Mouse (Mus musculus) CH12.LX (cell line): ENCODE measurements around the gene Socs7. TPM values are rescaled to one million over a fixed set of nuclear protein-coding genes. Genes with fewer than 3 reads are reported as not detected.

Source experiments
- DNase-seq: peaks from one replicate; pipeline ENCODE4 v3.0.0-alpha.2; 2013; ENCODE audit errors: extremely low read depth
- H3K27ac ChIP-seq: 2 replicates; pipeline ENCODE4 v1.5.1; 2012; ENCODE audit warnings: low read depth, mild to moderate bottlenecking, control low read depth, moderate library complexity; ENCODE audit not compliant: insufficient read depth
- H3K27me3 ChIP-seq: replicated peaks from 2 replicates; pipeline ENCODE3; 2012; ENCODE audit warnings: inconsistent platforms
- H3K36me3 ChIP-seq, 2 experiments: replicated peaks in 1 of 2; 2 replicates each; pipeline versions ENCODE3 to v1.6.1; 2012; ENCODE audit warnings: inconsistent platforms in 1 of 2, low read length in 1 of 2, mild to moderate bottlenecking in 1 of 2, mixed read lengths in 1 of 2, moderate library complexity in 1 of 2; ENCODE audit not compliant: control insufficient read depth in 1 of 2, insufficient read depth in 1 of 2
- H3K4me1 ChIP-seq, 2 experiments: 2 replicates each; pipeline ENCODE4 v1.6.1; 2012; ENCODE audit warnings: inconsistent platforms in 1 of 2, moderate library complexity in 1 of 2; ENCODE audit not compliant: insufficient read depth in 2 of 2, control insufficient read depth in 1 of 2
- H3K4me2 ChIP-seq: 2 replicates; pipeline ENCODE4 v1.6.1; 2012; ENCODE audit warnings: low read depth, mild to moderate bottlenecking, control low read depth; ENCODE audit not compliant: poor library complexity, insufficient read depth, severe bottlenecking
- H3K4me3 ChIP-seq, 3 experiments: fragments of 150-350 bp in 1 of 3; sonication (generic) in 1 of 3; replicated peaks in 1 of 3; 2 replicates each; pipeline versions ENCODE3 to v1.5.1; 2011 to 2012; ENCODE audit warnings: low read depth in 2 of 3, low read length in 2 of 3, mild to moderate bottlenecking in 2 of 3, moderate library complexity in 2 of 3, control low read depth in 1 of 3, improper control_type of control experiment in 1 of 3, inconsistent platforms in 1 of 3, mixed read lengths in 1 of 3; ENCODE audit not compliant: poor library complexity in 1 of 3
- H3K79me2 ChIP-seq: replicated peaks from 2 replicates; pipeline ENCODE4 v1.6.1; 2012; ENCODE audit warnings: mild to moderate bottlenecking, moderate library complexity; ENCODE audit not compliant: control insufficient read depth, poor library complexity, insufficient read depth, severe bottlenecking; ENCODE audit errors: extremely low read depth
- H3K9ac ChIP-seq: 2 replicates; pipeline ENCODE4 v1.6.1; 2012; ENCODE audit warnings: low read depth, mild to moderate bottlenecking, control low read depth, moderate library complexity; ENCODE audit not compliant: insufficient read depth
- H3K9me3 ChIP-seq: replicated peaks from 2 replicates; pipeline ENCODE3; 2012; ENCODE audit warnings: low read length, inconsistent platforms, mixed read lengths
- BHLHE40 ChIP-seq: IDR thresholded peaks from 2 replicates; pipeline ENCODE4 v1.6.1; 2011; ENCODE audit warnings: mild to moderate bottlenecking, low read depth, low read length, improper control_type of control experiment
- CHD1 ChIP-seq: IDR thresholded peaks from 2 replicates; pipeline ENCODE4 v1.6.1; 2012; ENCODE audit warnings: low read depth, low read length, improper control_type of control experiment, inconsistent platforms
- CHD2 ChIP-seq: IDR thresholded peaks from 2 replicates; pipeline ENCODE4 v1.6.1; 2011; ENCODE audit warnings: low read length, improper control_type of control experiment
- E2F4 ChIP-seq: IDR thresholded peaks from 2 replicates; pipeline ENCODE4 v1.6.1; 2011; ENCODE audit warnings: low read depth, low read length, improper control_type of control experiment; ENCODE audit not compliant: insufficient replicate concordance
- ELF1 ChIP-seq: IDR thresholded peaks from 2 replicates; pipeline ENCODE4 v1.6.1; 2014; ENCODE audit warnings: low read depth, mild to moderate bottlenecking, inconsistent platforms, low read length, improper control_type of control experiment
- EP300 ChIP-seq: IDR thresholded peaks from 2 replicates; pipeline ENCODE4 v1.6.1; 2011; ENCODE audit warnings: low read length, improper control_type of control experiment
- ETS1 ChIP-seq: conservative IDR thresholded peaks from 2 replicates; pipeline ENCODE4 v1.6.1; 2012; ENCODE audit warnings: low read depth, mild to moderate bottlenecking, inconsistent platforms, low read length, improper control_type of control experiment, moderate library complexity
- GABPA ChIP-seq: IDR thresholded peaks from 2 replicates; pipeline ENCODE4 v1.6.1; 2012; ENCODE audit warnings: low read depth, low read length, improper control_type of control experiment, inconsistent platforms; ENCODE audit not compliant: insufficient replicate concordance
- HCFC1 ChIP-seq: IDR thresholded peaks from 2 replicates; pipeline ENCODE4 v1.6.1; 2012; ENCODE audit warnings: low read depth, mild to moderate bottlenecking, inconsistent platforms, low read length, improper control_type of control experiment
- IRF4 ChIP-seq: IDR thresholded peaks from 2 replicates; pipeline ENCODE4 v1.6.1; 2014; ENCODE audit warnings: low read depth, mild to moderate bottlenecking, inconsistent platforms, low read length, improper control_type of control experiment
- JUN ChIP-seq: IDR thresholded peaks from 2 replicates; pipeline ENCODE4 v1.6.1; 2011; ENCODE audit warnings: low read depth, mild to moderate bottlenecking, low read length, improper control_type of control experiment, moderate library complexity; ENCODE audit not compliant: insufficient read depth
- JUND ChIP-seq: conservative IDR thresholded peaks from 2 replicates; pipeline ENCODE4 v1.6.1; 2011; ENCODE audit warnings: low read depth, low read length, improper control_type of control experiment
- MAFK ChIP-seq: IDR thresholded peaks from 2 replicates; pipeline ENCODE4 v1.6.1; 2011; ENCODE audit warnings: low read length, improper control_type of control experiment; ENCODE audit not compliant: insufficient replicate concordance
- MAX ChIP-seq: IDR thresholded peaks from 2 replicates; pipeline ENCODE4 v1.6.1; 2011; ENCODE audit warnings: low read length, improper control_type of control experiment
- MAZ ChIP-seq: IDR thresholded peaks from 2 replicates; pipeline ENCODE4 v1.6.1; 2012; ENCODE audit warnings: low read depth, mild to moderate bottlenecking, inconsistent platforms, low read length, improper control_type of control experiment, moderate library complexity
- MEF2A ChIP-seq: IDR thresholded peaks from 2 replicates; pipeline ENCODE4 v1.6.1; 2014; ENCODE audit warnings: low read depth, mild to moderate bottlenecking, inconsistent platforms, low read length, improper control_type of control experiment, borderline replicate concordance
- NRF1 ChIP-seq: IDR thresholded peaks from 2 replicates; pipeline ENCODE4 v1.6.1; 2014; ENCODE audit warnings: low read depth, mild to moderate bottlenecking, inconsistent platforms, low read length, improper control_type of control experiment, moderate library complexity
- PAX5 ChIP-seq: IDR thresholded peaks from 2 replicates; pipeline ENCODE4 v1.6.1; 2012; ENCODE audit warnings: low read length, inconsistent platforms, mixed read lengths
- POLR2A ChIP-seq: IDR thresholded peaks from 2 replicates; pipeline ENCODE4 v1.6.1; 2011; ENCODE audit warnings: low read depth, mild to moderate bottlenecking, improper control_type of control experiment, low read length
- POLR2AphosphoS2 ChIP-seq: IDR thresholded peaks from 2 replicates; pipeline ENCODE4 v1.6.1; 2011; ENCODE audit warnings: low read depth, low read length, improper control_type of control experiment
- RAD21 ChIP-seq: IDR thresholded peaks from 2 replicates; pipeline ENCODE4 v1.6.1; 2011; ENCODE audit warnings: low read depth, mild to moderate bottlenecking, low read length, improper control_type of control experiment, moderate library complexity
- SIN3A ChIP-seq: IDR thresholded peaks from 2 replicates; pipeline ENCODE4 v1.6.1; 2012; ENCODE audit warnings: low read length, improper control_type of control experiment, inconsistent platforms
- TBP ChIP-seq: conservative IDR thresholded peaks from 2 replicates; pipeline ENCODE4 v1.6.1; 2011; ENCODE audit warnings: low read depth, low read length, improper control_type of control experiment
- TCF12 ChIP-seq: IDR thresholded peaks from 2 replicates; pipeline ENCODE4 v1.6.1; 2014; ENCODE audit warnings: low read depth, mild to moderate bottlenecking, inconsistent platforms, low read length, improper control_type of control experiment
- UBTF ChIP-seq: IDR thresholded peaks from 2 replicates; pipeline ENCODE4 v1.6.1; 2012; ENCODE audit warnings: low read depth, mild to moderate bottlenecking, inconsistent platforms, low read length, improper control_type of control experiment, moderate library complexity
- USF2 ChIP-seq: conservative IDR thresholded peaks from 2 replicates; pipeline ENCODE4 v1.6.1; 2011; ENCODE audit warnings: low read depth, low read length, improper control_type of control experiment
- ZC3H11A ChIP-seq: IDR thresholded peaks from 2 replicates; pipeline ENCODE4 v1.6.1; 2012; ENCODE audit warnings: low read depth, mild to moderate bottlenecking, inconsistent platforms, low read length, improper control_type of control experiment
- ZMIZ1 ChIP-seq: IDR thresholded peaks from 2 replicates; pipeline ENCODE4 v1.6.1; 2012; ENCODE audit warnings: low read depth, mild to moderate bottlenecking, inconsistent platforms, low read length, improper control_type of control experiment
- dilution Hi-C: fragments of 300-500 bp; cut with MboI; formaldehyde crosslinking; loops from 2 replicates; pipeline ENCODE4 v1.14.3; 2020; ENCODE audit warnings: low sequenced_read_pairs; ENCODE audit not compliant: extremely low pct_unique_long_range_greater_than_20kb, extremely low pct_ligation_motif_present
- in situ Hi-C: fragments of 300-500 bp; cut with MboI; formaldehyde crosslinking; loops from 3 replicates; pipeline ENCODE4 v1.14.3; 2019; ENCODE audit warnings: low sequenced_read_pairs, low pct_ligation_motif_present, low pct_unique_long_range_greater_than_20kb, mixed read lengths
- polyA plus RNA-seq: library from polyadenylated mRNA; unstranded; fragments of >175 nt; gene quantifications from 2 replicates; pipeline ENCODE4 v1.2.1, GENCODE M21; 2012; ENCODE audit warnings: low read depth; ENCODE audit not compliant: insufficient read length
- total RNA-seq, 2 experiments: library from RNA; depleted of rRNA; stranded (reverse); fragments of 300-350 nt in 1 of 2; fragments of >200 nt in 1 of 2; gene quantifications; 2 replicates each; pipeline ENCODE4 v1.2.3; 2012 to 2014

The Socs7 gene
- total and polyA plus RNA-seq, 3 experiments = 11.9 to 17.4 (median 15.1) TPM

DNA sequence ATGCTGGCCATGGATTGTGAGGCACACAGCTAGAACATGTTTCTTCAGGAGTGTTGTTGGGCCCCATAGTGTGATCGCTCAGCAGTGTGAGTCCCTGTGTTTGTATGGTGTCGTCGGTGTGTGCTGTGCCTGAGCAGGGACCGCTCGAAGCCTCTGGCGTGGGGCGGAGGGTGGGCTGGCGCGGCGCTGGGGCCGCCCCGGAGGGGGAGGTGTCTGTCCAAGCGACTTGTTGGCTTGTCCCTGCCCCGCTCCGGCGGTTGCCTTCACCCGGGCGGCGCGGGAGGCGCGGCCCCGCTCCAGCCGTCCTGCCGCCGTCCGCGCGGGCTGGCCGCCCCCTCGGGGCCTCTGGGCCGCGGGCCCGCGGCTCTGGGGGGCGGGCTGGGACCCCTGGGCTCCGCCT lies 77.6 kb downstream of the Socs7 start:
- DNase-seq = no peak
- dilution Hi-C loops = no loop called here
- no peak overlapping the region for H3K27ac ChIP-seq

DNA sequence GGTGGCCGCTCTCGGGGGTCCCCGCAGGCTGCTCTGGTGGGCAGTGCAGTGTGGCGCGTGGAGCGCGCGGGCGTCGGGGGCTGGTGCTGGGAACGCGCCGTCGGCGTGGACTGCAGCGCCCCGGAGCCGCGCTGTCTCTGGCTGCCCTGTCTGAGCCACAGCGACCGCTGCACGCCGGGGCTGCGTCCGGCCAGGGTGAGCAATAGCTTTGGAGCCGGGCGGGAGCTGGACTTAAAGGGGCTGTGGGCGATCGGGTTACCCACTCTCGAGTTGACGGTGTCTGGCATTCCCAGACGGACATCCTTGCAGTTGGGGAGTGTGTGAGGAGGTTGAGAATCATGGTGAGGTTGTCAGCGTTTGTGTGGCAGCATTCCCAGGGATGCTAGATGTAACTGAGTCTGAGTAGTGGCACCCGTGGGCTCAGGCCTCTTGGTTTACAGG lies 78.1 kb downstream of the Socs7 start:
- Histone ChIP-seq H3K79me2 (no peaks in the 10 kb centered on the region), H3K9me3 (no peaks in the 10 kb centered on the region), H3K27me3 (no peaks in the 10 kb centered on the region), H3K9ac (no peak overlapping the region), H3K4me2 (no peak overlapping the region), H3K27ac (no peak overlapping the region), H3K4me3 (no peak overlapping the region), H3K36me3 (peaks cover 3 to 25% of the 10 kb centered on the region in 2 experiments), H3K4me1 (peaks cover 20 to 51% of the 10 kb centered on the region in 2 experiments)
- DNase-seq = no peak
- dilution Hi-C loops (no loop called here), in situ Hi-C loops (no loop called here)
- no peak for TF ChIP-seq JUN
- no peak for TF ChIP-seq CHD1
- TF ChIP-seq BHLHE40 = no peak
- no peak for TF ChIP-seq HCFC1
- TF ChIP-seq PAX5 = no peak
- no peak for TF ChIP-seq E2F4
- no peak for TF ChIP-seq ETS1
- TF ChIP-seq POLR2AphosphoS2 = no peak
- no peak for TF ChIP-seq NRF1
- TF ChIP-seq RAD21 = no peak
- TF ChIP-seq ELF1 = no peak
- TF ChIP-seq MAZ = no peak
- no peak for TF ChIP-seq USF2
- TF ChIP-seq TBP = no peak
- TF ChIP-seq GABPA = no peak
- no peak for TF ChIP-seq EP300
- TF ChIP-seq TCF12 = no peak
- TF ChIP-seq MEF2A = no peak

More for the DNA sequence above, 77.6 kb downstream of the Socs7 start:
- peaks cover 20 to 55% of the 10 kb centered on the region in 2 experiments for H3K4me1 ChIP-seq
- no peak overlapping the region for H3K9ac ChIP-seq
- H3K4me2 ChIP-seq = no peak overlapping the region
- peaks cover under 1 to 20% of the 10 kb centered on the region in 2 experiments for H3K36me3 ChIP-seq
- no peaks in the 10 kb centered on the region for H3K79me2 ChIP-seq
- H3K27me3 ChIP-seq = no peaks in the 10 kb centered on the region
- in situ Hi-C loops = loop anchor here (5.0 kb wide), 1 partner anchor 32 kb away; no protein-coding TSS in a partner anchor
- TF ChIP-seq RAD21 (no peak), ZMIZ1 (no peak), JUND (no peak), TCF12 (no peak), GABPA (no peak), POLR2A (no peak), MAFK (no peak), ZC3H11A (no peak), UBTF (no peak), USF2 (no peak), EP300 (no peak), MAX (no peak), SIN3A (no peak), CHD2 (no peak), IRF4 (no peak), ELF1 (no peak), POLR2AphosphoS2 (no peak), HCFC1 (no peak), TBP (no peak), MEF2A (no peak)
- H3K4me3 ChIP-seq = no peak overlapping the region
- no peaks in the 10 kb centered on the region for H3K9me3 ChIP-seq
